Mouse (Mus musculus): ENCODE measurements at regions not wholly inside any gene's neighbourhood (a gene's known extent, or its start where the extent isn't known, plus 50 kb on each side); places are given as distances from the start of the nearest gene placed in this dataset.

DNA sequence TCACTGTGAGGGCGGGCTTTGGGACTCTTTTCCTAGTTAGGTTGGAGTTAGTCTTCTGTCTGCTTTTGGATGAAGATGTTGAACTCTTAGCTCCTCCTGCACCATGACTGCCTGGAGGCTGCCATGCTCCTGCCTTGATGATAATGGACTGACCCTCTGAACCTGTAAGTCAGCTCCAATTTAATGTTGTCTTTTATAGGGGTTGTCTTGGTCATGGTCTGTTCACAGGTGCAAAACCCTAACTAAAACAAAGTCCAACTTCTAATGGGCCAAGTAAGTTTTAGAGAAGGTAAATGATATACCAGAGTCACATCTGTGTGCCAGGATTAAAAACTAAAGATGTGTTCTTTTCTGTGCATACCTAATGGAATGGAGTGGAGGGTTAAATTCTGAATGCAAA is 205.8 kb upstream of the Stxbp5 start:
- TF ChIP-seq POLR2A (IDR thresholded peaks at IDR 0.05; ENCODE audit: borderline replicate concordance, insufficient read depth, low read length) = no peak
- TF ChIP-seq CTCF (IDR thresholded peaks at IDR 0.05; ENCODE audit: borderline replicate concordance, insufficient read depth, low read depth, low read length) = no peak

Data from cerebellum, adult 2 months (tissue).